Mouse (Mus musculus): ENCODE data around the gene Flt3.

The Flt3 gene

DNA sequence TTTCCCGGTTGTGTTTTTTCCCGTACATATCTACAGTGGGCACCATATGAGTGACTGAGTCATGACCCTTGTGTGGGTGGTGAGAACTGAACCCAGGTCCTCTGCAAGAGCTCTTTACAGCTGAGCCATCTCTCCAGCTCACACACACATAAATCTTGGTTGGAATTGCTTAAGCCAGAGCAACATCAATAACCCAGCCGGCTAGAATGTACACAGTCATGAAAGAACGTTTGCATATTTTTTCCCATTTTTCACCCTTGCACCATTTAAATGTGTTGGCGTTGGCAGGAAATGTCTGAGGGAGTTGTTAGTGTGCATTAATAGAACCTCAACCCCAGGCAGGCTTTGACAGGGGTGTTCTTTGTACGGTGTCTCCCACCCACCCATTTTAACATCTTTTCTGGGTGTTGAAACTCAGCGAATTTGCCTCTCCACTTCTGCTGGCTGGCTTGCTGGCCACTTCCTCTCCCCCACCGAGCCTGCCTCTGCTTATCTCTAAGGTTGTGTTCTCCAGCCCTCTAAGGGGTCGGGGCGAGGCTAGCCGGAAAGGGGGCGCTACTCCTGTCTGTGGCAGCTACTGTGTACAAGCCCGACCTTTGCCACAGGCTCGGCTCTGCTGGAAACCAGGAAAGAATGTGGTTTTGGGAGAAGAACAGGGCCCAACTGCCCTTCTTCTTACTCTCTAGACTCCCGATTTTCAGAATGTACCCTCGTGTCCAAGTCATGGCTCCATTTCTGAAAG is 108.4 kb downstream of the Flt3 start:
- no peak for DNase-seq (ENCODE audit: low read depth, low spot score)

- no peak for DNase-seq (ENCODE audit: low read depth, low spot score)
Observed at GRCm38 (mm10) chr5:147284365-147284764, 115.9 kb downstream of the Flt3 start.

Data from mesoderm, embryonic 11.5 days (tissue).